Mouse (Mus musculus): ENCODE results near the gene Gla.
"Not testable (repeated sequence)": the region's sequence is repeated elsewhere in the genome, so short reads cannot be mapped to it uniquely, and the experiment has no call there.

The Gla gene

DNA sequence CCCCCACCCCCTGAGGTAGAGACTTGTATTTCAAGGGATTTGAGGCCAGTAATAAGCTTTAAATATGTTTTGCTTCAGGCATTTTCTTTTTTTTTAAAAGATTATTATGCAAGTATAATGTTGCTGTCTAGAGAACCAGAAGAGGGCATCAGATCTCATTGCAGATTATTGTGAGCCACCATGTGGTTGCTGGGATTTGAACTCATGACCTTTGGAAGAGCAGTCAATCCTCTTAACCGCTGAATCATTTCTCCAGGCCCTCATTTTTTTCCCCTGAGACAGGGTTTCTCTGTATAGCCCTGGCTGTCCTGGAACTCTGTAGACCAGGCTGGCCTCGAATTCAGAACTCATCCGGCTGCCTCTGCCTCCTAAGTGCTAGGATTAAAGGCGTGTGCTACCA, 12.7 kb downstream of the Gla start:
- no peak for DNase-seq

DNA sequence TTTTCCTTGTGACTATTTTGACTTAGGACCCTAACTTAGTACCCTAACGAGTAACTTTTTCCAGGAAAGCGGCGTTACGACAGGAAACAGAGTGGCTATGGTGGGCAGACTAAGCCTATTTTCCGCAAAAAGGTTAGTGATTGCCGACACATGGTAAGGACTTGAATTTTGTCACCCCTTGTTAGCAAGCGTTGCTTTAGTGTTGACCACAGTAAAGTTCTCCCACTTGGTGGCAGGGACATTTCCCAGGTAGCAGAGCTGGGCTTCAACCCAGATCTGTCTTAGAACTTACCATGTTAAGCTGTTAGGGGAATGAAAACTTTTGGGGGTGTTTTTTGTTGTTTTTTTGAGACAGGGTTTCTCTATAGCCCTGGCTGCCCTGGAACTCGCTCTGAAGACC, 14.5 kb downstream of the Gla start:
- DNase-seq, result no peak

DNA sequence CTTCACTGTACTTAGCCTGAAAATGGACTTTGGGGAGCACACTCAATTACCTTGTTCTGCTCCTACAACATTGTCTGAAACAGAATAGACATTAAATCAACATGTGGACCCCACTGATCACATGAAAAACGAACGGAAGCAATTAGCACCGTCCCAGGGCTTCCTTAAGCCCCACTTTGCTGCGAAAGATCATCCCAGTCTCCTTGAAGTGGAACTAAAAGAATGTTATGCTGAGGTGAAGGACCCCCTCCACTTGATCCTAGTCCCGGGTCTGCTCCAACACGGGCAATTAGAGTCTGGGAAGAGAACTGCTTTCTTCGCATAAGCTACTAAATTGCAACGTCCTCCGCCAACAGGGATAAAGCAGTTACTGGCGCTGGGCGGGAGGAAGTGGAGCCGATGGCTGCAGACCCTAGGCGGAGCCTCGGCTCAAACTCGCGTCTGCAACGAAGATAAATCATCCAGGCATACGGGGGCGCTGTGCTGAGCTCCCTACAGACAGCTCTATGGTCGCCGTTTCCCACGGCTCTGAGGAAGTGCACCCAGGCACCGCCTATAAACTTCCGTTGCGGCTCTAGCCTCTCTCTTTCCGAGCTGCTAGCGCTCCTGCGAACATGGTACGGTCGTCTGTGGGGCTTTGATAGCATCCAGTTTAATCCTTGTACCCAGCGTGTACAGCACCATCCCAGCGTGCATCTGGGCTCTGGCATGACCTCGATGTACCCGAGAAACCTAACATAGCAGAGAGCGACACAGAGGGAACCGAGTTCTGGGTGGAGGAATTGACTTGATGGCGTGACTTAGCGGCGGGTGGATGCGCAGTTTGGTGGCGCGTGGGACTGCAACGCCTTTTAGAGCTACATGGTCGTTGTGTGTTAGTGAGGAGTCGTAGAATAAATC, 15.6 kb downstream of the Gla start, which contains the start of gene Rpl36a:
TSS of gene Rpl36a (plus strand) at position 552 of the 900 bp plus-strand sequence.
- DNase-seq, result peak; percentile 88 to 89

DNA sequence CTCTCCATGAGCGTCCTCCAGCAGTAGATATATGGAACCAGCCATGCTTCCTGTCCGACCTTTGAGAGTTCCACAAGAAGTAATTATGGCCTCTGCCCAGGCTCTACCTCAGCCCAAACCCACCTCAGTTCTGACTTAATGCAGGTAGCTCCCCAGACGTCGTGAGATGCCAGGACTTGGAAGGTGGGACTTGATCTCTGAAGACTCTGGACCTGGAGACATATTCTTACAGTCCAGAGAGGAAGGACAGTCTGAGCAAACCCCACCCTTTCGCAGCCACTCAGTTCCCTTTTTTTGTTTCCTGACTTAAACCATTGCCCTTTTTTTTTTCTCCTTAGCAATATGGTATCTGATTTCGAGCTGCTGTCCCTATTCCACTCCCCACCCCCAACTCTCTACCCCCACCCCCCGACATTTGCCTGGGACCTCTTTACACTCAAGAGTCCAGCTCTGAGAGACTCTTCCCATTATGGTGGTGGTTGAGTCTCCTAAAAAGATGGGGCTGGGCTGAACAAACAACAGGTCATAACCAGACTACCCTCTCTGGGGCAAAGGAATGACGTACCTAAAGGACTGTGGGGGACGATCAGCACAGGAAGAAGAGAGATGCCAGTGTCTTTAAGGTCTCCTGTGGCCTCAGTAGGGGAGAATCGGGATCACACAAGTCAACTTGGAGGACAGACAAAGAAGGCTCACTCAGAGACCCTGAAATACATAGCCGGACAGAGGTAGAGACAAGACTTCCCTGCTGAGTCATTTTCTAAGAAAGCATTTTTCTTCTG, 17.8 kb downstream of the Gla start, which contains the start of gene Btk:
TSS of gene Btk (minus strand) at position 683 of the 782 bp plus-strand sequence.
- DNase-seq, result no peak

DNA sequence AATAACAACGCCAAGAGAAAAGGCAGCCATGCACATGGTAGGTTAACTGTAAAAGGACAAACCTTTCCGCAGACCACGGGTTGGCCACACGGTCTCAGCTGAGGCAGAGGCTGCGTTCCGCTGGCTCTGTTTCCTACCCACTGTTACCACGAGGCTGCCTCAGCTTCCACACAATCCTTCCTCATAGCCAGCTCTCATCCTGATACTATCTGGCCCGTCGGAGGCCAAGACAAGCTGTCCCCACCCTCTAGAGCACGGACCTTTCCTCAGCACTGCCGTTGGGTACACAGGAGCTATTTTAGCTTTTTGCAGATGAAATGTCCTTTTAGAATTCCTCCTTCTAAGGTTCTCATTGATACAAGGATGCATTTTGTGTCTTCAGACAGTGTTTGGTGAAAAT, 18.7 kb downstream of the Gla start:
- no peak for DNase-seq

DNA sequence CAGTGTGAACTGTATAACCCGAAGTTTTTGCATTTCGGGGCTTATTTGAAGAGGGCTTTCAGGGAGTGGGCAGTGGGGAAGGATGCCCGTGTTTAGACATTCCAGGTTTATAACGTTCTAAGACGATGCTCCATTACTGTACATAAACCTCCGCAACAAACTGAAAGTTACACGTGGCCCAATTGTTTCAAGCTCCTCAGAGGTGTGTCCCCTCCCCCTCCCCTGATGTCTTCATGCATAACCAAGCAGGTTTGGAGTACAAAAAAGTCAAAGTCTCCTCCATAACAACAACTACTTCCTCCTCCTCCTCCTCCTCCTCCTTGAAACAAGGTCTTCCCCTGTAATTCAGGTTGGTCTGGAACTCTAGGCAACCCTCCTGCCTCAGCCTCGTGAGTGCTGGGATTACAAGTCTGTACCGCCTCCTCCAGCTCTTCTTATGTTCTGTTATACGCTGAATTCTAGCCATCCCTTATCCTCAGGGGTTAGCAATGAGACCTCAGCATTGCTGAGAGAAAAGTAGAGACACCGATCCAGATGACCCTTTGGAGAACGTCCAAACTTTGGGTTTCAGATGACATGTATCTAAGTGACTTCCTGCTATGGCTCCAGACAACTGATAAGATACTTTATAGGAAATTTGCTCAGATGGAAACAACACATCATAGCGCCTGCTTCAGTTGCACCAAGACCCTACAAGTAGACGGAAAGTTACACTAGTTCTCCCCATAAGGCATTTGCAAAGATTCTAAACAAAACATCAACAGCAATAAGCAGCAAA, 20.2 kb downstream of the Gla start:
- DNase-seq, result no peak

DNA sequence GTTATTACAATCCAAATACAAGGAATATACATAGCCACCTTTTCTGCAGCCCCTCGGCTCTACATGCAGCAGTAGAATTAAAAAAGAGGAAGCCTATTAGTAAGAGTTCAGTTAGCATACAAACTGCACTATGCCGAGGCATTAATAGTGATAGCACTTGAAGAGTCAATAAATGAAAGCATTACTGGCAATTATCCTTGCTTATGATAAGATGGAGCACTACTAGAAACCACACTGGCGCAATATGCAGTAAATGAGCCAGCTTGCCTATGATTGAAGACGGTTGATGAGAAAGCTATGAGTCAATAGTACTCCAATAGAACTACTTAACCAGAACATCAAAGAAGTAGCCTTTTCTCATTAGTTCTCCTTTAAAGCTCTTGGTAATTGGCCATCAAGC, 23.0 kb downstream of the Gla start:
- no peak for DNase-seq

DNA sequence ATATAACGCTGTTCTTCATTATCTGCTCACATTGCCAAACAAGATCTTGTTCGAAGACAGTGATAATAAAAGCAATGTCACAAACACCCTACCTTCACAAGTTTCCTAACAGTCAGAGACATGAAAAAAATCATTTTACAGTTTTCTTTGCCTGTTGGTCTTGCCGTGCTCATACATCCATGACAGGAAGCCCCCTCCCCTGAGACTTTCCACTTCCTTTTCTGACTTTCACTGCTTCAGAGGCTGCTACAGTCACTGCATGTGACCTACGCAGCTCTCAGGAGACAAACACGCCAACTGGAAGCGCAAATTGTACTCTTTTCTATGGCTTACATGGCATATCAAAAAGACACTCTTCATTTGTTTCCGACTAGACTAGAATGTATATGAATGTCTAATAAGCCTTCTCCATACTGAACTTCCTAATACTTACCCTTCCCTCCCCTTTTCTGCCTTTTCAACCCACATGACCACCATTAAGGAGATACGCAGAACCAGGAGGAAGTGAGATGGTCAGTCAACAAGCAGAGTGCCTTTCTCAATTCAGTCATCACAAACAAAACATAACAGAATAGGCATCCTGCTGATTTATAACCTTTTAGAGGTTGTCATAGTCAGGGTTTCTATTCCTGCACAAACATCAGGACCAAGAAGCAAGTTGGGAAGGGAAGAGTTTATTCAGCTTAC, 34.2 kb downstream of the Gla start:
- no peak for DNase-seq

DNA sequence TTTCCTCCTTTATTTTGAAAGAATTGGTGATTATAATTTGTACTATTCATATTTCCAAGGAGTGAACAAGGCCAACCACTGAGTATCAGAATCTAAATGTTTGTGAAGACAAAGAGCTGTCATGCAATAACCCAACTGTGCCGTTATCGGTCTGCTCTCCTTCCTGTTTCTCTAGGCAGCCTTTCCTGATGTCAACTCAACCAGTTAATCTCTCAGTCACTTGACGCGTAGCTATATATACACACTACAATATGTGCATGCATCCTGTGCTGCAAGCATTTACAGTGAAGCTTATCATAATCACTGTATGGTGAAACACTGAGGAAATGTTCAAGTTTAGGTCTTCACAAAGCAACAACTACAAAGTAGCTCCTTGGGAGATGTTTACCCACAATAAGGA, 36.6 kb downstream of the Gla start:
- no peak for DNase-seq

DNA sequence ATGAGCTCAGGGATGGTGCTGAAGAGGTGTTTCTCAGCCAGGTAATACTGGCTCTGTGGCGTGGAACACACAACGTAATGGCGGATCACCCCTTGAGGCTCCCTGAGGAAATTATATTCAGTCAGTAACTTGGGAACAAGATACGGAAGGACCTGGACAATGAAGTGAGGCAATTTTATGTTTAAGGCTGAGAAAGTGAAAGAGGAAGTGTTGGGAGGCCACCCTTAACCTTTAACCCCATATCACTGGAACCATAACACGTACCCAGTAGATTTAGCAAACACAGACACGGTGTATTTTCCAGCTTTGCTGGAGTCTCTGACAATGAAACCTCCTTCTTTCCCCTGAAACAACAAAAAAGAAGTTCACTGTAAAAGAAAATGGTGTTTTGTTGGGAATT, 46.5 kb downstream of the Gla start:
- DNase-seq, result no peak

DNA sequence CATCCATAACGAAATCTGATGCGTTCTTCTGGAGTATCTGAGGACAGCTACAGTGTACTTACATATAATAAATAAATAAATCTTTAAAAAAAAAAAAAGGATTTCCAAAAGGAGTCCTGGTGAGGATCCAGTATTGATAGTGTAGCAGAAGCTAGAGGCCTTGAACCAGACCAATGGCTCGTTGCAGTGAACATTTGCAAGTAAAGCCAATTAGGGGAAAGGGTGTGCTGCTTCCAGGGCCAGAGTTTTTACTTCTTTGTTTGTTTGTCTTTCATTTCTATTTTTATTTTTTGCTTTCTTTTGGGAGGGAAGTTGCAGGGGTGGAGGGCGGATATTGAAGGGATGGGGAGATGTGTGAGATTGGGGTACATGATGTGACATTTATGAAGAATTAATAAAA, 47.6 kb downstream of the Gla start:
- no peak for DNase-seq

DNA sequence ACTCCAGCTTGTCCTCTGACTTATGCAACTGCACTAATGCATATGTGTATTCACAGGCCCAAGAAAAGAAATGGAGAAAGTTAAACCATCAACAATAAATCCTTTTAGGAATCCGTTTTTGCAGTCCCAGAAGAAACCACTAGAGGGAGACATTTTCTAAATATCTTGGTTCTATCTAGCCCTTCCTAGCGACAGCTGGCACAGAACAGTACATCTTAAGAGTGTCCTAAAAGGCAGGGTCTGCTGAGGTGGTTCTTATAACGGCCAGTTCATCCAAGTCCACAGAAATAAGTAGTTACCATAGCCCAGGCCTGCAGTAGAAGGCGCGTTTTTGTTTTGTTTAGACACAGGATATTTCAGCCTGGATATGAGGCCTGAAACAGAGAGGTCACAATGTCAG, 50.0 kb downstream of the Gla start:
- DNase-seq, result peak in 1 of 2 experiments; percentile 27

DNA sequence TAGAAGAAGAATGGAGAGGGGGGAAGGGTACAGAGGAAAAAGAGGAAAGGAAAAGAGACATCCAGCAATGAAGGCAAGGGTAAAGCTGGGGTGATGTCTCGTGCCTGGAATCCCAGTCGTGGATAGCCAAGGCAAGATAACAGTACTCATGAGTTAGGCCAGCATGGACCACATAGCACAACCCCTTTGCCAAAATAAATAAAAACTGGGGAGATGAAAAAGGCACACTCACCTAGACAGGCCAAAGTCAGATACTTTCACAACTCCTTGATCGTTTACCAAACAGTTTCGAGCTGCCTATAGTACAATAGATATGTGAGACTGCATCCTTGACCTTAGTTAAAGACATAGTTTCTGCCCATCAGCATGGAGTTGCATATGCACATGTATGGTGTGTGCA, 53.6 kb downstream of the Gla start:
- no peak for DNase-seq

DNA sequence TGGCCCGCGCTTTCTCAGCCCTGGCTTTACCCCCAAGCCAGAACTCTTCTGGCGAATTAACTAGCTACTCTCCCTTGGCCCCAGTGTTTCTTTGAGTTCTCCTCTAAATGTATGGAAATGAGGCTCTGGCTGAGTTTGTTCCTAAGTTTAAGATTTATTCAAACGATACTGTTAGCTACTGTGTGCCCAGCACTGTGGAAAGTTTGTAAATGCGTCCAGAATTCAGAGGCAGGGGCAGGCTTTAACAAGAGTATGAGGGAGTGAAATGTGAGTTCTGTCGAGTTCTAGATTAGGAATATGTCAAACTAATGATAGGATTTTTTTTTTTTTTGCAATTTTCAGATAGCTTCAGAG, 59.0 kb downstream of the Gla start:
- no peak for DNase-seq

DNA sequence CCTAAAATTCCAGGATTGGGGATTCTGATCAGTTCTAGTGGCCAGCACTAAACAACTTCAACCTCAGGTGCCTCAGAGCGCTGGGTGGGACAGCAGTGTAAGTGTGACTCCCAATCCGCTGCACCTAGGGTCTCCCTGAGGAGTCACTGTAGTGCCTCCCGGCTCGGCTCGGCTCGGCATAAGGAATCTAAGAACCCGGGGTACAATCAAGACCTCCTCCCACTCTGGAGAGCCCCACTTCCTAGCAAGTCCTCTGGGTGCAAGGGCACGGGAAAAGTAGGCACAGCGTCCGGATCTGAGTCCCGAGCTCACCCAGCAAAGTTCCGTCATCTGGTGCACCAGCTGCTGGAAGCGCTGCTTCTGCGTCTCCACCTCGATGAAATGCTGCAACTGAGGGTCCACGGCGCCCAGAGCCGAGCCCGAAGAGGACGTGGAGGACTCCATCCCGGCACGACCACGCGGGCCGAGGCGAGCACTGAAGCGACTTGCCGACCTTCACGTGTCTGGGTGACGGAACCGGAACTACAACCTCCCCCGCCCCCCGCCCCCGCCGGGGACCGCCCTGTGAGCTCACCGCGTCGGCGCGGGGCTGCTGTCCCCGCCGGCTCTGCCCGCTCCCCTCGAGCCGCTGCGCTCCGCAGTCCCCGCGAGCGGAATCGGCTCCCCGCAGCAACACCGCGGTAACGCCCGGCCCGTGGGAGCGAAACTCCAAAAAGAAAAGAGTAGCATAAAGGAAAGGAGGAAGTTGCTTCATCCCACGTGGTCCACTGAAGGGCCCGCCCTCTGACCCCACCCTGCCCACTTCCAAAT, 59.6 kb downstream of the Gla start, which contains the start of gene Timm8a1:
TSS of gene Timm8a1 (minus strand) at position 721 of the 810 bp plus-strand sequence.
- peak; percentile 34 to 35 for DNase-seq

DNA sequence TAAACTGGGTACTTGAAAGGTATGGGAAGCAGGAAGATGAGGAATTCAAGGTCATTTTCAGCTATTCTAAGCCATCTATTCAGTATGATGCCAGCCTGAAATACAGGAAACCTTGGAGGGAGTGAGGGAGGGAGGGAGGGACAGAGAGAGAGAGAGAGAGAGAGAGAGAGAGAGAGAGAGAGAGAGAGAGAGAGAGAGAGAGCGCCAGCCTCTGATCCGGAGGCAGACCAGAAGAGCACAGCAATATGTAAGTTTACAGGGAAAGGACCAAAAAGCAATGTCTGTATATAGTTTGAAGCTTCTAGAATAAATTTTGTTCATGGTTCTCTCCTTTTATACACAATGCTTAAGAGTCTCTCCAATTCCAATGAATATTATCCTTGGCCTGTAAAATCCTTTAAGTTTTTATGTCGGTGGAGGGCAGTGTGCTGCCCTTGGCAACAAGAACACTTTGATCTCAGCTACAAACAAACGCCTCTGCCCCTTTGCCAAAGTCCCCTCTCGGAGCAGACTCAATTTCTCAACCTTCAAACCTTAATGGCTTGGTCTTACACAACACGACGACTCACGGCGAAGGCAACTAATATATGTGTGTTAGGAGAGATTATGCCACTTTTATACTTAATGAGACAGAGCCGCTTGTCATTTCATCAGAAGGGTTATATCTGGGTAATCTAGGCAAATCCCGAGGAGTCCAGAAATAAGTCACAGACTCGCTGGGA, 60.4 kb downstream of the Gla start:
- no peak for DNase-seq

DNA sequence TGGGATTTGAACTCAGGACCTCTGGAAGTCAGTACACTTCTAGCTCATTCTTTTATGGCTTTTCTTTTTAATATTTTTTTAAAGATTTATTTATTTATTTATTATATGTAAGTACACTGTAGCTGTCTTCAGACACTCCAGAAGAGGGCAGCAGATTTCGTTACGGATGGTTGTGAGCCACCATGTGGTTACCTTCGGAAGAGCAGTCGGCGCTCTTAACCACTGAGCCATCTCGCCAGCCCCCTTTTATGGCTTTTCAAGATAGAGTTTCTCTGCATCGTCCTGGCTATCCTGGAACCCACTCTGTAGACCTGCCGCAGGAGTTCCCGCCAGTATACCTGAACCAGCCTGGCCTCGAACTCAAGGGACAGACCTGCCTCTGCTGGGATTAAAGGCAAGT, 61.1 kb downstream of the Gla start:
- DNase-seq, result not testable (repeated sequence)

Measured in cerebellum, postnatal 36 days (tissue).